Mouse (Mus musculus) heart, postnatal 4 days (tissue): ENCODE results near the gene Gm17581. TPM values are rescaled to one million over a fixed set of nuclear protein-coding genes. Genes with fewer than 3 reads are reported as not detected.
"Not testable (repeated sequence)": the region's sequence is repeated elsewhere in the genome, so short reads cannot be mapped to it uniquely, and the experiment has no call there.

Experiments used
- DNase-seq: peaks from one replicate; pipeline ENCODE4 v3.0.0; 2021
- total RNA-seq, 2 experiments: library from RNA; stranded (reverse); gene quantifications; 2 replicates each; pipeline ENCODE4 v1.2.3; 2021

Gm17581 gene
- total RNA-seq: not detected

DNA sequence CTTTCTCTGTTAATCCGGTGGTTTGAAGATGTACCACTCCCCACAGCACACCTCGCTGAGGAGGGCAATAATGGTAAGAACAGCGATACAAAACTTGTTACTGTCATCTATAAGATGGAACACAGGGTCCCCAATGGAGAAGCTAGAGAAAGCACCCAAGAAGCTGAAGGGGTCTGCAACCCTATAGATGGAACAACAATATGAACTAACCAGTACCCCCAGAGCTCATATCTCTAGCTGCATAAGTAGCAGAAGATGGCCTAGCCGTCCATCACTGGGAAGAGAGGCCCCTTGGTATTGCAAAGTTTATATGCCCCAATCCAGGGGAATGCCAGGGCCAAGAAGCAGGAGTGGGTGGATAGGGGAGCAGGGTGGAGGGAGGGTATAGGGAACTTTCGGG, at the start of gene Gm17581:
Gm17581 (minus strand) TSS at position 101 of the 400 bp plus-strand sequence.
- DNase-seq: not testable (repeated sequence)

DNA sequence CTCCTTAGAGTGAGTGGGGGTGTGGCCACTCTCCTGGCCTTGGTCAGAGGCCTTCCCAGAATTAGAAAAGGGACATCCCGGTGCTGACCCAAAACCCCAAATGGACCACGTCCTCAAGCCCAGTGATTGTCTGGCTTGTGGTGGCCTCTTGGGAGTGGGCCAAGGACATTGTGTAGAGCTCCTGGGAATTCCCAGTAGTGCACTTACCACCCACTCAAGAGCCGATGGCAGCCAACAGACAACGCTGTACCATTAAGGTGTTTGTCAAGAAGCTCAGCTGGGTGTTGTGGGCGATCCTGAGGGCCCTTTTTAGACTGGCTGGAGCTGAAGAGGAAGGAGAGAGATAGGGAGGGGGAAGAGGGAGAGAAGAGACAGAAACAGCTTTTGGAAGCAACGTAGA, 48.9 kb upstream of the Gm17581 start:
- DNase-seq: no peak

DNA sequence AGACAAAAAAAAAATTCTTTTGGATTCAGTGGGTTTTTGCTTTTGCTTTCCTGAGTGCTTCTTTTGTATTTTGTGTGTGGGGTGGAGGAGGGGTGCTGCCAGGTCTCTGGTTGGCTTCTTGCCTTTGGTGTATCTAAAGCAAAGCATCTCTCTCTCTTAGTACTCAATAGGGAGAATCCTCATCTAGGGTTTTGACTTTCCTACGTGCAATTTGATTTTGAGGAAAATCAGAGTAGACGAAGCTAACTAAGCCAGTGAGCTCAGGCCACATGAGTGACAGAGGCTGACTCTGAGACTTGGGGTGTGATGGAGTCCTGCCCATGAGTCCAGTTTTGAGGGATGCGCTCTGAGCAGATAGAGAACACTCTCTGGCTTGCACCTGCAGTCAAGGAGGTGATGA, 43.8 kb upstream of the Gm17581 start:
- no peak for DNase-seq

DNA sequence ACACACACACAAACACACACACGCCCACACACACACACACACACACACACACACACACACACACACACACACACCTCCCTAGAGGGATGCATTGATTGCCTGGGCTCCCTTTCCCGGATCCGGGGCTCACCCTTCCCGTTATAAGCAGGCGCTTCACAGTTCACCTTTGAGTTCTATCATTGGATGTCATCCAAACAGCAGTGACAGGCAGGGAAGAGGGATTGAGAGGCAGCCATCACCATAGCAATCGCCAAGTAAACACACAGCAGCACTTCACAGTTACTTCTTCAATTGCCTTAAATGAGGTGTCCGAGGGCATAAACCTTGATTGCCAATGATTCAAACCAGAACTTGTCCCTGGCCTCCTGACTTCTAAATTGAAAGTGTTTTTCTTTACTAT, 43.4 kb upstream of the Gm17581 start:
- DNase-seq: no peak

DNA sequence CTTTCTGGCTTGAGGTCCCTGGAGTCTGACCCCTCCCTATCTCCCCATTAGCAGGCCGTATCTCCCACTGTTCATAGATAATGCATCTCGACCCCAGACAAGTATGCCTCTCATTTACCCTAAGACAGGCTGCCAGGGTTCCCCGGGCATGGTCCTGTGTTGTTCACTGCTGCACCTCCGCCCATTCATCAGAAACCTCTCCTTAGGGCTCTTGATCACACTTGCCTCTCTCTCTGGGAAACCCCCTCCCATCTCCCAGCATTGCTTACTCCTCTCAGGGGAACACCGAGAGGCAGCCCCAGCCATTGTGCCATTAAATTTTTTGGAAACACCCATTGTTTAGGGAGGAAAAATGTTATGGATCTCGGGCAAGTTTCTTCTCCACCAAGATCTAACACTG, 42.3 kb upstream of the Gm17581 start:
- DNase-seq: no peak

DNA sequence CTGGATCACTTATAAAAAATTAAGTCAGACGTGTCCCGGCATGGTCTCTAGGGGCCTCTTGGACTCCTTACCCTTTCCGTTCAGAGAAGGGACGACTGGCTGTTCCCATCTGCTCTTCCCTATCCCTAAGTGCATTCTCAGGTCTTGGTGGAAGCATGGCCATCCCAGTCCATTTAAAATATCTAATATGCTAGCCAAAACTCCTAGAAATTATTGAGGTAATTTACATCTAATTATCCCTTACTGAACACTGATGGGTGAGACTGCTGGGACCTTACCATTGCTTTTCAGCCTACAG, 42.0 kb upstream of the Gm17581 start:
- no peak for DNase-seq

DNA sequence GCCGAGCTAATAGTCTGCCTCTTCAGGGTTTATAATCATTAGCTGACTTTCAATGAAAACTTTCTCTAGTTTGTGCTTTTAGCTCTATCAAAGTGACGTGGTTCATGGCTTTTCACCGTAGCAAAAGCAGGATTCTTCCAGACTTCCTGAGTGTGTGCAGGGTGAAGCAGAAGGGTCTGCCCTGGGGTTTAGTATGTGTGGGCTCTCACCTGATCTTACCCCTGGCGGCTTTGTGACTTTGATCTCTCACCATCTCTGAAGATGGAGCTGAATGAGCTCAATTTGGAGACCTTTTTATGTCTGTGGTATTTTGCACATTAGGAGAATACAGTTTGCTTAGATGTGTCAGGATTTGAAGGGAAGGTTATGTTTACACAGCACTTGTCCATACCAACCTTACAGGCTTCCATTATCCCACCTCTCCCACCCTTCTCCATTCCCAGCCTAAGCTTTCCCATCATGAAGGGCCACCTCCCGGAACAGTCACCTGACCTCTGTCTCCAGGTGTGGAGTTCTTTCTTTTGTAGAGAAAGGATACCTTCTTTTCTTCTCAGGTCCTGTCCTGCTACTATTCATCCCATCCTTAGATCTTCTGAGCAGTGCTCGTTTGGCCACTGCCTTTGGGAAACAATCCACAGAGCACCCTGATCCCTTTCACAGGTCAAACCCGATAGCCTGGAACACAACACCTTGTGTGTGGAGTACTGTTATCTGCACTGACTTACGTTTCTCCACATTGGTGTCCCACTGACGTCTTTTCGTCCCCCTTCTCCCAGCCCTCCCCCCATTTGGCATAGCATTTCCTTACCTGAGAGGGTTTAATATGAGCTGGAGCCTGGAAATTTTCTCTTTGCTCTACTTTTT, 41.4 kb upstream of the Gm17581 start:
- no peak for DNase-seq

DNA sequence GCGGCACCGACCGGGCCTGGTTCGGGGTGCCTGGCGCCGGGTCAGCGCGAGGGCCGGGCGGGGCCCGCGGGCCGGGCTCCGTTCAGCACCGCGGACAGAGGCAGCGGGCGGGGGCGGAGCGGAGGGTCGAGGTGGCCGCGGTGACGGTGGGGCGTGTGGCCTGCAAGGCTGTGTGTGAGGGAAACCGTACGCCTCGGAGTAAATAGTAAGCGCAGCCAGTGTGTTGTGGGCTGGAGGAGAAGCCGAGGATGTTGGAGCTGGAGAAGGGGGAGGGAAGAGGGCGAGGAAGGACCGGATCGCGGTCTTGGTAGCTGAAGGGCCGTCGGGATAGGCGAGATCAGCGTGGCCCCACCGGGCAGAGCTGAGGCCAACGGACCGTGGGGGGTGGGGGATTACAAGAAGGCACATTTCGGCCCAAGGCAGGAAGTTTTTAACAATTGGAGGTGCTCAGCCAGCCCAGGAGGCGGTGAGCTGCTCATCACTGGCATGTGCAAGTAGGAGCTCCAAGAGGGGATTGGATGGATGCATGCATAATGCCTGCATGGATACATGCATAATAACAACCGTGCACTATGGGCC, 40.1 kb upstream of the Gm17581 start:
- DNase-seq: peak; percentile 80

DNA sequence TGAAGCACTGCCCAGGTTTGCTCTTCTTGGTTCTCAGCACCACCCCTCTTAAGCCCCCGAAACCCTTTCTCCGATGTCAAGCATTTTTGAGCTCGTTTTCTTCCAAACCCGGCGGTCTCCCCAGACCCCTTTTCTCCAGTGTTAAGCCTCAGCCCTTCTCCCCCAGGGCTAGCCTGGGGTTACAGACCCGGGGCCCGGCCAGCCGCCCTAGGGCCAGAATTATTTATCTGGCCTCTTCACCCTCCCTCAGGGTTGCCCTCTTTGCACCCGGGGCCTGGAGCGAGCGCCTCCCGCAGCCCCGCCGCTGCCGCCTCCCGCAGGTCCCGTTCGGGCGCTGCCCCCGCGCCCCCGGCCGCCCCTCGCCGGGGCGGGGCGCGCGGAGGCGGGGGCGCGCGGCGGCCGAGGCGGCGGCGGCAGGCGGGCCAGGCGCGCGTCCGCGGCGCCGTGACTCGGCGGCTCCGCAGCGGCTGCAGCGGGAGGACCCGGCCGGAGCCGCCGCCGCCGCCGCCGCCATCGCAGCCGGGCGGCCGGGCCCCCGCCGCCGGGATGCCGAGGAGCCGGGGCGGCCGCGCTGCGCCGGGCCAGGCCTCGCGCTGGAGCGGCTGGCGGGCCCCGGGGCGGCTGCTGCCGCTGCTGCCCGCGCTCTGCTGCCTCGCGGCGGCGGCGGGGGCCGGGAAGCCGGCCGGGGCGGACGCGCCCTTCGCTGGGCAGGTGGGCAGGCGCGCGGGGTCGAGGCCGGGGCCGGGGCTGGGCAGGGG, 39.4 kb upstream of the Gm17581 start, which contains the start of gene Mmp24:
Mmp24 (plus strand) TSS at position 416 of the 758 bp plus-strand sequence.
- DNase-seq: no peak

DNA sequence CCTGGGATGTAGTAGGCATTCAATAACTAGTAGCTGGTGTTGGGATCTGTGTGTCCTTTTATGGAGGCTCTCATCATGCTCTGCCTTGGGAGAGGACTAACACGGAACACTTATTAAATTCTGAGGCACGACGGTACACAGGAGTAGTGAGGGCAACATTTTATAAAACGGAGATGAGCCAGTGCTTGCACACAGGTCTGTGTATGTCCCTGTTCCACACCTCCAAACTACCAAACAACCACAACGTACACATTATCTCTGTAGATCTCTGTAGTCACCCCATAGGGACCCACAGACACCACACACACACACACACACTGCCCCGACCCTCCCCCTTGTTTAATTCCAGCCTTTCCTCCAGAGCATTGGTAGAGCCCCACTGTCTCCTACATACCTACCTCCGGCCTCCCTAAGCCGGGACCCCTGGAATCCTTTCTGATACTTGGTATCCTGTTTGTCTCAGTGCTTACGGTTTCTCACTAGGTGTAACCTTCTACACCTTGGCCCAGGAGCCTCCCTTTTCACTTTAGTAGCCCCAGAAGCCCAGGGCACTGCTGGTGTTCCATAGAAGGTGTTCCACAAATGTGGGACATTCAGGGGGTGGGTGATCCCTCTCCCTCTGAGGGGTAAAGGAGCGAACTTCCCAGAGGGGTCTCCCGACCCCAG, 38.7 kb upstream of the Gm17581 start:
- no peak for DNase-seq

DNA sequence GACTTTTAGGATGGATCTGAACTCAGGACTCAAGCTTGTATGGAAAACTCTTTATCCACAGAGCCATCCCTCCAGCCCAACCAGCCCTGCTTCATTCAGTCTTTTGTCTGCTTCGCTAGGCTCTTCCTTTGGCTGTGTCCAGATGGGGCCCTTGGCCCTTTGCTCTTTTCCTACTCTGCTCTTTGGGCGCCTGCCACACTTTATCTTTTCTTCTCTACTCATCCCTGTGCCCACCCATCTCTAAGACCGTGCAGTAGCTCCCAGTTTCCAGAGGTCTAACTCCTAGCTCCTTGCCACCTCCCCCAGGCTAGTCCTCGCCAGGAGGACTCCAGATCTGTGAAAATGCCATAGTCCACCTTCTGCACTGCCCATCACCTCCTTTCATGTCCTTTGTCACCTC, 38.0 kb upstream of the Gm17581 start:
- no peak for DNase-seq

DNA sequence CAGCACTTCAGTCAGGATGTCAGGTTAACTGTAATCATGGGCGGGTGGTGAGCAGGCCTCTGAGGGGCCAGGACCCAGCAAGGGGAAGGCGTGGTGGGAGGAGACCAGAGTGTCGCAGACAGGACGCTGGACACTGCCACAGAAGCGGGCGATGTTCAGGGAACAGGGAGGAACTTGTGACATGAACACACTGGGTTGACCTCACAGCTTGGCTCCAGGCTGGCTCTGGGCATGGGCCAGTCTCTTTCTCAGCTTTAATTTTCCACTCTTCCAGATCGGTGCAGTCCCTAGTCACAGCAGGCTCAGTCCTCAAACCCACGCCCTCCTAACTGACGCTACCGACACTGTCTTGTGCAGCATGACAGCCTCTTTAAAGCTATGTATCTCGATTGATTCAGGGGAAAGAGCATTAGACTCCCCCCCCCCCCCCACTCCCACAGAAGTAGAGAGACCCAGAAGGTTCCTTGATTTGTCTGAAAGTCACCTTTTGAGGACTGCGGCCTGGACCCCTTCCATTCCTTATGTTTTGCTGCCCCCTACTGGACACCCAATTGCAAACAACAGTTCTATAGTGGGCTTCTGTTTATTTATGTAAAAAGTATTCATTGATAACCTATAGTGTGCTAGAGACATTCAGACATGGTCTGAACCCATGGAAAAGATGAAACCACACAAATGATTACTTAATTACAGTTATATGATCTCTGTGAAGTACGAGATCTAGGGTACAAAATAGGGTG, 29.2 kb upstream of the Gm17581 start:
- peak; percentile 81 for DNase-seq

DNA sequence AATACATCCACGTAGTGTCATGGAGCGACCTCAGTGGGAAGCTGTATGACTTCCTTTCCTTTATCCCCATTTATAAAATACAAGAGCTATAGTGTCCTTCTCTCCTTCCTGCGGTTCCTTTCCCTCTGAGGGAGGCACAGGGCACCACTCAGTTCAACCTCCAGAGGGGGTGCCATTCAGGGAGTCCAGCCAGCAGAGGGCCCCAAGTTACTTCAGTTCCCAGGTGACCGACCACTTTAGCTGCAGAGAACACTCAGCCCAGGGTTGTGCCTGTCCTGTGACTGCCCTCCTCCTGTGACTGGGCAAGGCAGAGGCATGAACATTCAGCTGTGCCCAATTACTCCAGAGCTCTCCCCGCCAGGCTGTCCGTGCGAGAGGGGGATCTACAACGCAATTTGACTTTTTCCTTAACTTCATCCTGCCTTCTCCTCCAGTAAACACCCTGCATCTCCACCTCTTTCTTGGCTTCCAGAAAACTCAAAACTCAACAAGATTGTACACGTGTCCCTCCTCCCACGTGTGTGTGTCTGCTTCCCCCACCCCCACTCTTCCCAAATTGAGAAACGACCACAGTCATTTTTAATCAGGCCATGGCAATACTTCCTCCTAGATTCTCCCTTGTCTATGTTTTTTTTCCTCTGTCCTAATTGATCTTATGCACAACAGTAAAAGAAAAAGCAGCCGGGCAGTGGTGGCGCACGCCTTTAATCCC, 21.3 kb upstream of the Gm17581 start:
- peak; percentile 14 for DNase-seq

DNA sequence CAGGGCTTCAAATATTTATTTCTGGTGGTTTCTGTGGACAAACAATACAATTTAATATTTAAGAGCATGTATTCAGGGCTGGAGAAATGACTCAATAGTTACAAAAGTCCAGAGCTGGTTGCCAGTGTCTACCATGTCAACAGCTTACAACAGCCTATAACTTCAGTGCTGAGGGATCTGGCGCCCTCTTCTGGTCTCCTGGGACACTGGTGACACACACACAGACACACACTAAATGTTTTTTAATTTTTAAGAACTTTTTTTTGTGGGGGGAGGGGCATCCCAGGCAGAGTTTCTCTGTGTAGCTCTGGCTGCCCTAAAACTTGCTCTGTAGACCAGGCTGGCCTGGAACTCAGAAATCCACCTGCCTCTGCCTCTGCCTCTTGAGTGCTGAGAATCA, 20.1 kb upstream of the Gm17581 start:
- DNase-seq: peak; percentile 67

DNA sequence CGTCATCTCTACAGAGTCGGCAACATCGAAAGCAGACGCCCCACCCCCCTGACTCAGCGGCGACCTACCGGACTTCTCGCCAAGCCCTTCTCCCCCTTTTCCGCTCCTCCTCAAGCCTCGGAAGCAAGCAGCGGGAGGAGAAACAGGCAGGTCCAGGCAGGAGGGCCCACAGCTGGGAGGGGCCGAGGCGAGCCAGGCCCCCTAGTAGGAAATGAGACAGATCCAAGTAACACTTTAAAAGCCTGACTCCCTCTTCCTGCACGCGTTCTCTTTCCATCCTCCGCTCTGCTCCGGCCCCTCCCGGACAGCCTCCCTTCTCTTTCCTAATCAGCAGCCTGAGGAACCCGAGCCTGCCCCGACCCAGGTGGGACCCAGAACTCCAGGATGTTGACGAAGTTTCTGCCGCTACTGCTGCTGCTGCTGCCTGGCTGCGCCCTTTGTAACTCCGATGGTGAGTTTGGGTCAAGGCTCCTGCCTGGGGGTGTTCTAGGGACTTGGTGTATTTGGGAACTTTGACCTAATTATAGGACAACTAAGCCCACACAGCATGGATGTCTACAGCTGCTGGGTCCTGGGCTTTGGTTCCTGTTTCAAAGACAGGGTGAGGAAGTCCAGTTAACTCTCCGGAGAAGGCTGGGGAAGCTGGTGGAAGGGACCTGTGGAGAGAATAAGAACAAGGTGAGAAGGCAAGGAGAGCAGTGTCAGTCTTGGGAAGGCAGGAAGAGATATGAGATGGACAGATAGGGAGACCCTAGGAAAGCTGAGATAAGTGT, 15.5 kb upstream of the Gm17581 start, which contains the start of gene Procr:
Procr (plus strand) TSS at position 104 of the 773 bp plus-strand sequence.
- peak; percentile 52 for DNase-seq

DNA sequence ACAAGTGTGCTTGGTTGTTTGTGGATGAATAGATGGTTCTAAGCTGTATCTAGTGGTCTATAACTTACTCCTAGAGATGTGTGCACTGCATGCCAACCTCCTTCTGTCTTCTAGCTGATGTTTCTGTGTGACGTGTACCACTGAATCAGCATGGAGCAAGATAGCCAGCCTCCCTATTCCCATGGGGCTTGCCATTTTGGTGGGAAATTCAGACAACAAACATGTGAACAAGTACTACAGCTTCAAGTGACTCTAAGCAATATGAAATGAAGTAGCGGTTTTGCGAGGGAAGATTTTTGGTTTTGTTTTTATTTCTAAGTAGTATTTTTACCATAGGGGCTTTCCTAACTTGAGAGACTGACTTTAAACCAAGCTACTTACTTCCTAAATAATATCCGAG, 13.7 kb upstream of the Gm17581 start:
- DNase-seq: no peak

DNA sequence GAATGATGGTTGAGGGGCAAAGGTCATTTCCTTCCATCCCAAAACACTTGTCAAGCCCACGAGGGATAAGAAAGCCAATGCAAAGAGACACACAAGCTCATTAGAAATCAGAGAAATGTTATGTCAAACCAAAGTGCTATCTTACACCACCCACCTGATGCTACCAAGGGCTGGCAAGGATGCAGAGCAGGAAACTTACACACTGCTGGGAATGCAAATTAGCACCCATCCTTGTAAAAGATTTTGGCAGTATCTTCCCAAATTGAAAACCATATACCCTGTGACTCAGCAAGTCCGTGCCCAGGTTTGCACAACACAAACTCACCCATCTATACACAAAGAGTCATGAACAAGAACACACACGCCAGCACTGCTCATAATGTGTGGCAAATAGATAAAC, 9.8 kb upstream of the Gm17581 start:
- DNase-seq: no peak

DNA sequence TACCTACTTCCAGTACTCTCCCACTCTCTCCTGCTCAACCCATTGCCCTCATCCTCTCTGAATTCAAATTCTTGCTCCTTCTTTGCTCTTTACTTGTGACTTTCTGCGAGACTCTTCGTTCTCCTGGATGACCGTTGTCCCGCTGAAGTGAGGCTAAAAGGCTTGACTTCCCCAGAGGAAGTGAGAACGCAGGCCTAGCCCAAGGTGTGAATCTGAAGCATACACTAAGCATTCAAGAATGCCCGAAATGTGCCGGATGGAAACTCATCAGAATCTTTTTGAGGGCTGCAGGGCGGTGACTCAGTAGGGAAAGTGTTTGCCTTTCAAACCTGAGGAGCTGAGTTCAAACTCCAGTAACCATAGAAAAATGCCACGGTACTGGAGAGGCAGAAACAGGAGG, 7.7 kb upstream of the Gm17581 start:
- no peak for DNase-seq

DNA sequence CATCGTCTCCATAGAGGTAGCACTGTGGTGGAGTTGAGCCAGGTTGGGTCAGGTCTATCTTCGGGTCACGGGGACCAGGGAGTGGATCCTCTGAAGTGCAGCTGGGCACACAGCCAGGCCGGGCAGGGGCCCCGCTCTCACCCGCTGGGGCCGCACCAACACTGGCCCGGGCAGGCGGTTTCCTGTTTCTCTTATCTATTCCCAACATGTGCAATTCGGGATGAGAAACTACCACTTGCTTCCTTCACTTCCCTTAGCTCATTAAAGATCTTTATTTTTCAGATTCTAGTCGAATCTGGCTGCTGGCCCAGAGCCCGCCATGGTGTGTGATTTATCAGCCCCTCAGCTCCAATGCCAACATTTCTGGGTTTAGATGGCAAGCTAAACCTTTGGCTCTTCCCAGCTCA, 7.3 kb upstream of the Gm17581 start:
- peak; percentile 74 for DNase-seq

DNA sequence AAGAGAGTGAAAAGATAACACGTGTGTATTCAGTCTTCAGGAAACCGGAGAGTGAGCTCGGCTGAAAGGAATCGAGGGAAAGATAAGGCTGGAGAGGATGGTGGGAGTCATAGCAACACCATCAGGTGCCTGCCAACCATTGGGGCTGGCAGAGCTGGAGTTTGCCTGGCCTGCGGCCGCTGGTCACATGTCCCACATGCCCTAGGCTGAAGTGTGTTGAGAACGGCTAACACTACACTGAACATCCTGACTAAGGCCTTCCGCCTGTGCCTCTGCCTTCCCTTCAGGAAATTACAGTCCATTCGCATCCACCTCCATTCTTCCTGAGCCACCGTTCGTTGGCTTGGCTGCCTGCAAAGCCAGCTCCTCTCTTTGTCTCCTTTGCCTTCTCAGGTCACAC, 6.5 kb upstream of the Gm17581 start:
- DNase-seq: peak; percentile 24

DNA sequence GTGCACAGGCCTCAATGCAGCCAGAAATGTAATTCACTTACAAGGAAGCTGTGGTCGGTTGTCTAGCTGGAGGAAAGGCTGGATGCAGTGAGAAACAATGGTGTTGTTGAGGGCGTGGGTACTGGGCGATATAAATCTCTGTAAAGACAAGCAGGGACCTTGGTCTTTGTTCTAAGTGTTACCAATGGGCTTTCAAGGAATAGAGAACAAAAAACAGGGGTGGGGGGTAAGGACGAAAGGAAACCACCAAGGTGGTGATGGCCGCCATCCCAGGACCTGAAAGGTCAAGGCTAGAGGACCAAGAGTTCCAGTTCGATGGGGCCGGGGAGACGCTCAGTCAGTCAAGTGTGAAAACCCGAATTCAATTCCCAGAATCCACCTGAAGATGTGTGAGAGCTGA, 2.1 kb upstream of the Gm17581 start:
- DNase-seq: no peak
